8 mouse cellular contexts compared by ENCODE assay signal in the genomic region with DNA sequence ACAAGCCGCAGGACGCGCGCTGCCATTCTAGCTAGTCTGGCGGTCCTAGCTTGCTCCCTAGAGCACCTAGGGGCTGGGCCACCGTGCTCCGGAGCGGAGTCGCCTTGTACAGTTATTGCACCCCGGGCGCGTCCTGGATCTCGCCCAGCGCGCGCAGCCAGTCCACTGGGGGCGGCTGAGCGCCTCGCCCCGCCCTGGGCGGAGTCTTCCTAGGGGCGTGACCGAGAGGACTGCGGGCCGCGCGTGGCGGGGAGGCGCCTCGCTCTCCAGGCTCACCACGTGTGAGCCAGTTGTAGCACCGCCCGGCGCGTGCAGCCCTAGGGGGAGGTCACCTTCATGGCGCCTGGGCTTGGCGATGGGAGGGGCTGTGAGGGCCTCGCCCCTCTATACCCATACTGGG. TPM values are rescaled to one million over a fixed set of nuclear protein-coding genes. Genes with fewer than 3 reads are reported as not detected.
DNase-seq lines count a peak whose midpoint lies in the region; ATAC-seq and TF ChIP-seq lines count a peak whose summit lies in the region.

No protein-coding gene starts in this region.

- TF ChIP-seq CTCF in embryonic fibroblast, embryonic 13.5 days (IDR thresholded peaks at IDR 0.05; ENCODE audit: borderline replicate concordance, insufficient read depth, low read length), result no peak

- TF ChIP-seq POLR2A in embryonic fibroblast, embryonic 13.5 days (IDR thresholded peaks at IDR 0.05; ENCODE audit: low read depth, low read length), result no peak

- DNase-seq in B cell, adult 2 months, result peak; percentile 97
- peak; percentile 96 for DNase-seq in brain, adult 2 months (ENCODE audit: low read depth, low spot score)
- DNase-seq in liver, result peak; percentile 96
- peak; percentile 69 to 79 for DNase-seq in monocyte, adult 2 months (ENCODE audit: low read depth in 1 of 2, low spot score in 2 of 2)
- peak; percentile 84 to 89 for DNase-seq in spleen, postnatal 14 days (ENCODE audit: low spot score in 2 of 2)

- H3K36me3 ChIP-seq in heart, embryonic 11.5 days (ENCODE audit: control insufficient read depth, insufficient read depth, low read length), result no peaks in the 10 kb centered on the region
- H3K36me3 ChIP-seq in kidney, embryonic 16.5 days (ENCODE audit: insufficient read depth, low read length), result no peaks in the 10 kb centered on the region

- ATAC-seq in heart, embryonic 11.5 days (replicated peaks; ENCODE audit: insufficient number of reproducible peaks, low FRiP score, low TSS enrichment), result peak; percentile 87
- ATAC-seq in kidney, embryonic 16.5 days (ENCODE audit: low FRiP score, low TSS enrichment), result peak; percentile 85

- no peaks in the 10 kb centered on the region for H3K4me1 ChIP-seq in embryonic fibroblast, embryonic 13.5 days (ENCODE audit: control insufficient read depth, insufficient read depth, low read length)
- peaks cover 28% of the 10 kb centered on the region for H3K4me1 ChIP-seq in heart, embryonic 11.5 days (ENCODE audit: control insufficient read depth, insufficient read depth, low read length)
- peaks cover 33% of the 10 kb centered on the region for H3K4me1 ChIP-seq in kidney, embryonic 16.5 days (ENCODE audit: insufficient read depth, low read length)

- H3K4me3 ChIP-seq in embryonic fibroblast, embryonic 13.5 days (ENCODE audit: insufficient read depth, low read length), result peak overlapping the region; percentile 48
- peak overlapping the region; percentile 73 for H3K4me3 ChIP-seq in heart, embryonic 11.5 days (ENCODE audit: low read depth, low read length)
- peak overlapping the region; percentile 82 for H3K4me3 ChIP-seq in kidney, embryonic 16.5 days (ENCODE audit: low read length)

- WGBS in heart, embryonic 11.5 days (ENCODE audit: insufficient replicate concordance), result under 1% methylated on average over 38 of the region's 38 CpGs
- WGBS in kidney, embryonic 16.5 days, result under 1% methylated on average over 38 of the region's 38 CpGs

- 0 out of 2 replicates have a peak overlapping the region, but pooled peaks have one; percentile 7 for H3K27ac ChIP-seq in embryonic fibroblast, embryonic 13.5 days (ENCODE audit: insufficient read depth, low read length)
- H3K27ac ChIP-seq in heart, embryonic 11.5 days (ENCODE audit: low read depth, low read length), result peak overlapping the region; percentile 99
- H3K27ac ChIP-seq in kidney, embryonic 16.5 days (ENCODE audit: low read length), result peak overlapping the region; percentile 99

- H3K9ac ChIP-seq in heart, embryonic 11.5 days (ENCODE audit: low read depth, low read length), result peak overlapping the region; percentile 97
- peak overlapping the region; percentile 95 for H3K9ac ChIP-seq in kidney, embryonic 16.5 days (replicated peaks; ENCODE audit: low read length)

- no peaks in the 10 kb centered on the region for H3K9me3 ChIP-seq in heart, embryonic 11.5 days (replicated peaks; ENCODE audit: control insufficient read depth, low read length)
- no peaks in the 10 kb centered on the region for H3K9me3 ChIP-seq in kidney, embryonic 16.5 days (ENCODE audit: low read length)

- H3K4me2 ChIP-seq in heart, embryonic 11.5 days, result peak overlapping the region; percentile 90
- peak overlapping the region; percentile 84 for H3K4me2 ChIP-seq in kidney, embryonic 16.5 days (replicated peaks; ENCODE audit: low read depth, low read length)

- H3K27me3 ChIP-seq in heart, embryonic 11.5 days (ENCODE audit: control insufficient read depth, insufficient read depth, low read length), result no peaks in the 10 kb centered on the region
- no peaks in the 10 kb centered on the region for H3K27me3 ChIP-seq in kidney, embryonic 16.5 days (ENCODE audit: insufficient read depth, low read length)

RNA-seq across cellular contexts. Expression of a gene that starts 0.8 kb away (rescaled TPM):
- 15.0 and 20.3 TPM in 2 replicates for polyA plus RNA-seq in embryonic fibroblast, embryonic 13.5 days (2011; ENCODE audit: insufficient read length, low read depth, missing spikeins)
- 12.9 and 13.9 TPM in 2 replicates for polyA plus RNA-seq in heart, embryonic 11.5 days (2014; fragmentation: Nextera tagmentation; extraction: Ambion mirVana)
- 8.9 and 10.0 TPM in 2 replicates for polyA plus RNA-seq in kidney, embryonic 16.5 days (2015; fragmentation: Nextera tagmentation; extraction: Ambion mirVana)

RNA-seq across cellular contexts. Expression of a gene that starts 16.1 kb away (rescaled TPM):
- polyA plus RNA-seq in embryonic fibroblast, embryonic 13.5 days (2011; ENCODE audit: insufficient read length, low read depth, missing spikeins), result 9.7 and 17.6 TPM in 2 replicates
- 50.9 and 55.4 TPM in 2 replicates for polyA plus RNA-seq in heart, embryonic 11.5 days (2014; fragmentation: Nextera tagmentation; extraction: Ambion mirVana)
- polyA plus RNA-seq in kidney, embryonic 16.5 days (2015; fragmentation: Nextera tagmentation; extraction: Ambion mirVana), result 31.5 and 34.2 TPM in 2 replicates

RNA-seq across cellular contexts. Expression of a gene that starts 16.7 kb away (rescaled TPM):
- polyA plus RNA-seq in embryonic fibroblast, embryonic 13.5 days (2011; ENCODE audit: insufficient read length, low read depth, missing spikeins), result 0.30 TPM in 1 of 2 replicates, not detected in the other
- polyA plus RNA-seq in heart, embryonic 11.5 days (2014; fragmentation: Nextera tagmentation; extraction: Ambion mirVana), result 1.4 and 1.5 TPM in 2 replicates
- polyA plus RNA-seq in kidney, embryonic 16.5 days (2015; fragmentation: Nextera tagmentation; extraction: Ambion mirVana), result 0.67 and 0.85 TPM in 2 replicates

RNA-seq across cellular contexts. Expression of a gene that starts 22.3 kb away (rescaled TPM):
- polyA plus RNA-seq in embryonic fibroblast, embryonic 13.5 days (2011; ENCODE audit: insufficient read length, low read depth, missing spikeins), result not detected in 2 replicates
- polyA plus RNA-seq in heart, embryonic 11.5 days (2014; fragmentation: Nextera tagmentation; extraction: Ambion mirVana), result 3.8 and 5.5 TPM in 2 replicates
- 0.91 and 1.6 TPM in 2 replicates for polyA plus RNA-seq in kidney, embryonic 16.5 days (2015; fragmentation: Nextera tagmentation; extraction: Ambion mirVana)

RNA-seq across cellular contexts. Expression of a gene that starts 54.9 kb away (rescaled TPM):
- 49.1 and 85.1 TPM in 2 replicates for polyA plus RNA-seq in embryonic fibroblast, embryonic 13.5 days (2011; ENCODE audit: insufficient read length, low read depth, missing spikeins)
- polyA plus RNA-seq in heart, embryonic 11.5 days (2014; fragmentation: Nextera tagmentation; extraction: Ambion mirVana), result 3.4 and 3.6 TPM in 2 replicates
- 1.8 and 1.9 TPM in 2 replicates for polyA plus RNA-seq in kidney, embryonic 16.5 days (2015; fragmentation: Nextera tagmentation; extraction: Ambion mirVana)

Comparison
In these comparisons a context has a peak if more than half of its experiments do, and no peak if none do; other contexts are left out.
1. Peak in every context shown above with its lines: DNase-seq, ATAC-seq, H3K4me3 ChIP-seq and H3K27ac ChIP-seq.
2. H3K27ac ChIP-seq: peak in every context shown above with its lines; median percentile 99 in heart, embryonic 11.5 days; 99 in kidney, embryonic 16.5 days; 7 in embryonic fibroblast, embryonic 13.5 days.